ENCODE assay signal across 35 mouse cellular contexts in the genomic region with DNA sequence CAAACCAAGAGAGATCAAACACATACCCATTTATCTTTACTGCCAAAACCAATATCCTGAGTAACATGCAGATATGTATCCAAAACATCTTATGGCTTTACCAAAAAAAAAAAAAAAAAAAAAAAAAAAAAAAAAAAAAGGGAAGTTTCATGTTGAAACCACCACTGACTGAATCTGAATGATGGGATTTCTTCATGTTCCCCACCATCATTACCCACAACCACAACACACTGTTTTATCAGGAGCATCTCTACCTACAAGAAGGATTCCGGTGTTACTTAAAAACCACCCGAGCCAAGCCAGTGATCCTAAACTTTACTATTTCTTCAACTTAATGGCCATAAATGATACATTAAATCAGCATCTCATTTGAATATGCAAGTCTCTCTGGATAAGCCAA.
"Had no signal": no experiment of that assay in that cellular context is flagged by ENCODE, and none has a peak within 500 bp of the region (broad histone marks: within the 10 kb centered on the region; RNA-seq: fewer than 3 reads in every experiment).

No protein-coding gene starts in this region.

- H3K4me3 ChIP-seq: heart, embryonic 10.5 days; heart, embryonic 12.5 days; heart, embryonic 13.5 days; heart, embryonic 15.5 days; hindbrain, embryonic 10.5 days; hindbrain, embryonic 12.5 days; hindbrain, embryonic 13.5 days; hindbrain, embryonic 15.5 days; intestine, embryonic 15.5 days; kidney, embryonic 15.5 days; layer of hippocampus, adult 2 months; left cerebral cortex, adult 2 months had no signal

- DNase-seq: heart, postnatal 10 days; heart, postnatal 14 days; heart, postnatal 36 days; heart, postnatal 4 days; kidney, adult 11 months; kidney, adult 18-20 months; kidney, adult 2 months; kidney, adult 8-10 months; kidney, adult 9 months; kidney, postnatal 10 days; kidney, postnatal 14 days; kidney, postnatal 25 days; kidney, postnatal 36 days; kidney, postnatal 4 days; layer of hippocampus, adult 9-11 months; layer of hippocampus, postnatal 36 days had no signal

- H3K9ac ChIP-seq: heart, embryonic 12.5 days; heart, embryonic 13.5 days; heart, embryonic 15.5 days; hindbrain, embryonic 12.5 days; hindbrain, embryonic 13.5 days; hindbrain, embryonic 14.5 days; hindbrain, embryonic 15.5 days; intestine, embryonic 15.5 days; kidney, embryonic 15.5 days had no signal

- H3K4me1 ChIP-seq: hindbrain, embryonic 10.5 days; hindbrain, embryonic 15.5 days; intestine, embryonic 15.5 days had no signal

- H3K9me3 ChIP-seq: heart, embryonic 10.5 days; heart, embryonic 12.5 days; heart, embryonic 13.5 days; heart, embryonic 15.5 days; hindbrain, embryonic 10.5 days; hindbrain, embryonic 12.5 days; hindbrain, embryonic 13.5 days; hindbrain, embryonic 15.5 days; intestine, embryonic 15.5 days; kidney, embryonic 15.5 days had no signal

- H3K27ac ChIP-seq: heart, embryonic 10.5 days; heart, embryonic 13.5 days; heart, embryonic 15.5 days; hindbrain, embryonic 10.5 days; hindbrain, embryonic 12.5 days; hindbrain, embryonic 13.5 days; hindbrain, embryonic 14.5 days; hindbrain, embryonic 15.5 days; hindbrain, postnatal 0 days; intestine, embryonic 15.5 days; kidney, embryonic 15.5 days; kidney, postnatal 0 days; layer of hippocampus, adult 2 months had no signal

- ATAC-seq: hindbrain, embryonic 16.5 days; hindbrain, postnatal 0 days; inflammation-experienced regulatory T-cells, adult 6 months; intestine, embryonic 15.5 days; intestine, embryonic 16.5 days; intestine, postnatal 0 days had no signal

- H3K36me3 ChIP-seq: heart, embryonic 10.5 days; heart, embryonic 12.5 days; heart, embryonic 13.5 days; heart, embryonic 15.5 days; hindbrain, embryonic 10.5 days; hindbrain, embryonic 12.5 days; hindbrain, embryonic 13.5 days; hindbrain, embryonic 15.5 days; intestine, embryonic 15.5 days; kidney, embryonic 15.5 days had no signal
